Mouse (Mus musculus) left cerebral cortex, postnatal 14 days (tissue): ENCODE measurements around the gene Gm20388. TPM values are rescaled to one million over a fixed set of nuclear protein-coding genes. Genes with fewer than 3 reads are reported as not detected.

ENCODE experiments used
- DNase-seq, 2 experiments: peaks; one replicate each; pipeline ENCODE4 v3.0.0; 2021 to 2022; ENCODE audit warnings: low spot score in 2 of 2, mixed read lengths in 1 of 2
- intact Hi-C: fragments of 180-260 bp; cut with DNase I; formaldehyde crosslinking; loops from one replicate; pipeline ENCODE4 v1.15.1; 2025
- total RNA-seq, 2 experiments: library from RNA; stranded (reverse); gene quantifications; 2 replicates each; pipeline ENCODE4 v1.2.3; 2021

The Gm20388 gene
- total RNA-seq, 2 experiments from 2014 or later, result 2.8 to 7.3 TPM

GRCm38 (mm10) chr8:122761109-122761508, 2850.5 kb downstream of the Gm20388 start:
- DNase-seq, result no peak
- intact Hi-C loops, result no loop called here

DNA sequence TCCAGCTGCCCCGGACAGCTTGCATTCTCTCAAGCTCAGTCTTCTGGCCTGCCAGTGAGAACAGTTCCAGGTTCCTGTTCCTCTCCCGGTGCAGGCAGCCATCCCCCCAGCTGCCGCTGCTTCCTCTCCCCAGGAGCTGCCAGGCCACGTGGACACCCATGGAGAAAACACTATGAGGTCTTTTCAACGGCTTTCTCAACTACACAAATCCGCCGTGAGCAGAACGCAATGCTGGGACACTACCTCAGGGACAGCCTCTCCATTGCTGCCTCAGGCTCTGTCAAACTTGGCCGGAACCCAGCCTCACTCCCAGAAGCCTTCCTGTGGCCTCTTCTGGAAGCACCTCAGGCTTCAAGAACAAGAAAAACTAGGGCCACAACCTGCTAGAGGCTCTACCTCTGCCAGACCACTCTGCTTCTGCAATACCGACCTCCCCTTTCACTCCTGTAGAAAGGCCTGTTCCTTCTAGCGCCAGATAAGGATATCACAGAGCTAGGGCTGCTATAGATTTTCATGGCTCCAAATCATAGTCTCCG, 2852.2 kb downstream of the Gm20388 start:
- DNase-seq, result no peak
- intact Hi-C loops, result no loop called here

GRCm38 (mm10) chr8:122763267-122763738, 2852.7 kb downstream of the Gm20388 start:
- no peak for DNase-seq
- intact Hi-C loops, result no loop called here

- intact Hi-C loops, result no loop called here
- no peak for DNase-seq
Observed at GRCm38 (mm10) chr8:122764790-122765474, 2854.3 kb downstream of the Gm20388 start.

DNA sequence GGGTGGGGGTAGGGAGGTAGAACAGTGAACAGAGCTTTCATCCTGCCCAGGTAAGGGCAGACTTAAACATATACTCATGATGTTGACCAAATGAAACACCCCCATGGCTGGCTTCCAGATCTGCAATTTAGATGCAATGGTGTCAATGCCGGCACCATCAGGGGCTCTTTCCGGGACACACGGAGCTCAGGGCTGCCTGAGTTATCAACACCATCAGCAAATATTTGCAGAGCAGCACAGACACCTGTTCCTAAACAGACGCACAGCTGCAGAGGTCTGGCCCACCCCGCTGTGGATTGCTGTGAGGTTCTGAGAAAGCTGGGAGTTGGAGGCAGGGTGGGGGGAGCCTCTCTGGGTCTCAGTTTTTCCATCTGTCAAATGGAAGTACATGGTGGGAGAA, 2855.5 kb downstream of the Gm20388 start:
- DNase-seq, result no peak
- intact Hi-C loops, result no loop called here

GRCm38 (mm10) chr8:122766647-122767200, 2856.1 kb downstream of the Gm20388 start:
- no peak for DNase-seq
- intact Hi-C loops, result no loop called here

DNA sequence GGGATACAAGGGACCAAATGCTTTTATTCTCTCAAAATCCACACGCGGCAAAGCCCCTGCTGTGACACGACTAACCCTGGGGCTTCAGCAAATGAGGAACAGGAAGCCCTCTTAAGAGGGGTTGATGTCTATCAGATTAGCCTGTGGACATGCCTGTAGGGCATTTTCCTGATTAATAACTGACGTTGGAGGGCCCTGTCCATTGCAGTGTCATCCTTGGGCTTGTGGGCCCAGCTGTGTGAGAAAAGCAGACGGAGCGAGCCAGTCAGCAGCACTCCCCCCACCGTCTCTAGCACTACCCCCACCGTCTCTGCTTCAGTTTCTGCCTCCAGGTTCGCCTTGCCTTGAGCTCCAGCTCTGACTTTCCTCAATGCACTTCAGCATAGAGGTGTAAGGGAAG, 2856.6 kb downstream of the Gm20388 start:
- DNase-seq, result no peak
- intact Hi-C loops, result no loop called here

DNA sequence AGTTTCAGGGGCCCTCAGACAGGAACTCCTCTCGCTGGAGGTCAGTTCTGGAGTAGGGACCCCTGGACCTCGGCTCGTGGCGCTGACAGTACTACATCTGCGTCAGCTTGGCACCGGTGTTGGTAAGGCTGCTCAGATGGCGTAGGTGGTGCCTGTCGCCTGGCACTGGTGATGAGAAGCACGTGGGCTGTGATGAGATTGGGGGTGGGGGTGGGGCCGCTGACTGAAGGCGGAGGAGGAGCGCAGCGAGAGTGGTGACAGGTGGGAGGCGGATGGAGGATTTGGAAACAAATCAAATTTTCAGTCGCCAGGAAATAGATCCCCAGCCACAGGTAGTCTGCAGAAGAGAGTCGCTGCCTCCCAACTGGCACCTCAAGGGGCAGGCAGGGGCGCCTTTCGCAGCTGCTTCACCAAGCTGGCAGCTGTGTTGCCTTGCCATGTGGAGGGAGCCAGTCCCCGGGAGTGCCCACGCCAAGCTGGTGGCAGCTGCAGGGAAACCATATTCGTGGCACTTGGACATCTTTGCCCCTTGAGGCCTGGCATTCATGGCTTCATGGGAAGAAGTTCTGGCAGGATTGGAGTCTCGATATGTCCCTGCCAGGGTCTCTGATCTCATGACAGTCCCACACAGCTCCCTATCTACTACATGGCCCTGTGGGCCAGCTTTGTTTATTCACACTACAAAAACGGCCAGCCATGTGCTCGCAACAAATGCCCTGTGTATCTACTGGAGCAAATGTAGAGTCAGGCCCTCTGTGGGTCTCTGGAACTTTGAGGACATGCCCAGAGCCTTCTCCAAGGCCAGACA, 2858.8 kb downstream of the Gm20388 start:
- intact Hi-C loops, result no loop called here
- DNase-seq, result peak; percentile 69 to 81

GRCm38 (mm10) chr8:122772431-122773060, 2861.9 kb downstream of the Gm20388 start:
- DNase-seq, result no peak
- intact Hi-C loops, result no loop called here

DNA sequence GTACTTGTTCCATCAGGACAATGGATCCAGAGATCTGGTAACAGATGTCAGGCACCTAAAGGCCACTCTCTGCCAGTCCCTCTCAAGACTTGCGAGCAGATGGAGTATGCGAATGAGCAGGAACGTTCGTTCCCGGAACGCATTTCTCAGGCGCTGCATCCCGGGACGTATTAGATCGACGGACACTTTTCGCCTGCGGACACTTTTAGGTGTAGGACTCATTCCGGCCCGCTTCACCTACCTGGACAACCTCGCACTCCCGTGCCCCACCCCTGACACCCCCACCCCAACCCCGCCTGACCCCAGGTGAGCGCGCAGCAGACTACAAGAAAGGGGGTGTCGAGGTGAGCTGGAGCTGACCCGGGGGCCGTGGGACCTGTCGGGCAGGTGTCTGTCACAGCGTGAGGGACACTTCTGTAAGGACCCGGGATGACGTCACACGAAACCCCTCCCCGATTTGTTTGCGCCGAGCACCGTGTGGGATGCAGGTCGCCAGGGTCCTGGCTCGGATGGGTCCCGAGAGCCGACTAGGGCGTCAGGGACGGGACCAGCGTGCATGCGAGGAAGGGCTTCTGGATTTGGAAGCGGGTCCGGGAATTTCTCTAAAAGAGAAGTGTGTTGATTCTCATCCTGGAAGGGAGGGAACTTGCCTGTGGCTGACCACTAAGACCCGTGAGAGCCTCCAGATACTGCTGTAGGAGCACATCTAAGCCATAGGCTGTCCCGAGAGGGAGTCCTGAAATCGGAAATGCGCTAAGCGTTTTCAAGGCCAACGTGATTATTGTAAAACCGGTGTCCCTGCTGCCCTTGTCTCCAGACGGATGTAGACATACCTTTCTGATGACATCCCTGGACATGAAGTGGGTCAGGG, 2864.9 kb downstream of the Gm20388 start, which contains the start of gene Acsf3:
TSS of gene Acsf3 (plus strand) at position 202 of the 871 bp plus-strand sequence.
- intact Hi-C loops, result loop anchor here (5.0 kb wide), 1 partner anchor 98 kb away; no protein-coding TSS in a partner anchor
- DNase-seq, result peak; percentile 69 to 78

DNA sequence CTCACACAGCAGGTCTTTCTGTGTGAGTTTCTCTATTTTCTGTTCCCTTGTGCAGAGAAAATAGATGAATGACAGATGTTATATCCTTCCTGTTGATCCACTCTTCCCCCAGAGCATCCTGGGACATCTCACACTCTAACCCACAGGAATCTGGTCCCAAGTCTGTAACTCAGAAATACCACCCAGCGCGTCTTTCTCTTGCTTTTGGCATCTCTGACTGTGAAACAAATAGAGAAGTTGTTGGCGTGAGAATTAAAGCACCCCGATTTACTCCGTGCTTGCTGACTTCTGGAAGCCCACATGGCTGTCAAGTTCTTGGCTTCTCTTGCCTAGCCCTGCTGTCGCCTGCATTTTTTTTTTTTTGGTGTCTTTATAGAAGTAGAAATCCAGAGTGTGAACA, 2867.1 kb downstream of the Gm20388 start:
- DNase-seq, result no peak
- intact Hi-C loops, result loop anchor here (5.0 kb wide), 1 partner anchor 100 kb away; no protein-coding TSS in a partner anchor

DNA sequence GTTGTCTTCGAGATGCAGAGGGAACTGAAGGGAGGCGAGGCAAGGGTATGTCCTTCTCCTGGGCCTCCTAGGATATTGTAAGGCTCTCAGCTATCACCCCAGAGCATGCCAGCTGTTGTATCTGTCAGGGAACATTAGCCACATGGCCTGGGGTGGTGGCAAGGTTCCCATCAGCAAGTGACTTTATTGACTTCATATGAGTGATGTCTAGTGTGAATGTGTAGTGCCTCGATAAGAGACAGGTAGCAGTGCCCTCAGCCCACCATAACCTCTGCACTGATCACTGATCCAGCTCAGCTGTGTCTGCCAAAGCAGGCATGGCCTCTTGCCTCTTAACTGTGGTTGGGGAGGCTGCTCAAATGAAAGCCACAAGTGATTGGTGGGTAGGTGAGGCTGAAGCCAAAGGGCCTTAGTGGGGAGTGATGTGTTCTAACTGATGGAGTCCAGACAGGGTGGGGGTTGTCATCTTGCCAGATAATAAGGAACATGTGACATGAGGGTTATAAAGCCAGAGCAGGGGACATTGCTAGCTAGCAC, 2868.1 kb downstream of the Gm20388 start:
- intact Hi-C loops, result loop anchor here (5.0 kb wide), 1 partner anchor 101 kb away; no protein-coding TSS in a partner anchor
- no peak for DNase-seq

DNA sequence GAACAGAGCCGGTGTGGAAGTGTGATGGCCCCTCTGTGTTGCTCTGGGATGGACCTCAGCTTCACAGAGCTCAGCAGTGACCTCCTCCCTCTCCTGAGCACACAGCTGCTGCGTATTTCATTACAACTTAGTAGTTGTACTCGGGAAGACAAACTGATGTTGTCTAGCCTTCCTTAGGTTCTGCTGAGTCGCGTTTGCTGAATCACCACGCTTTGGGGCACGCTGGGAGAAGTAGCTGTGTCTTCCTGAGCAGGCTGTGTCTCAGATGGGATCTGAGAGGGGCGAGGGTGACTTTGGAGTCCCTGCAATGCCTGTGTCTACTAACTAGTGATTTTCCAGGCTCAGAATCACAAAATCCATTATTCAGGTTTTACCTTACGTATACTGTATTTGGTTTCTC, 2868.6 kb downstream of the Gm20388 start:
- no peak for DNase-seq
- intact Hi-C loops, result loop anchor here (5.0 kb wide), 1 partner anchor 102 kb away; no protein-coding TSS in a partner anchor

DNA sequence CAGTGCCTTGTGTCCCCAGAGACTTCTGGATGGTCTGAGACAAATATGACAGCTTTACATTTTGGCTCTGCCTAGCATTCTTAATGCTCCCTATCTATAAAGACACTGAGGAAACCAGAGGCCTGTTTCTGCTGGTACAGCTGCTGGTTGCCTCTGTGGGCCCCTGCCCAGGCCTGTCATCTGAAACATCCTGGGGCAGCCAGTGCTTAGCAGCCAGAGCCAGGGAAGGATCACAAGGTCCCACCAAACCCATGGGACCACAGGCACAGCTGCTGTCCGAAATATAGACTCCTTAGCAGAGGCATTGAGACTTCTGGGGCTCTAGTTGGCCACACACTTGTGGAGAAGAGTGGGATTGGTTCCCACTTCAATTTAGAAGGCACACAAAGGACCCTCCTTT, 2874.1 kb downstream of the Gm20388 start:
- DNase-seq, result no peak
- intact Hi-C loops, result no loop called here

DNA sequence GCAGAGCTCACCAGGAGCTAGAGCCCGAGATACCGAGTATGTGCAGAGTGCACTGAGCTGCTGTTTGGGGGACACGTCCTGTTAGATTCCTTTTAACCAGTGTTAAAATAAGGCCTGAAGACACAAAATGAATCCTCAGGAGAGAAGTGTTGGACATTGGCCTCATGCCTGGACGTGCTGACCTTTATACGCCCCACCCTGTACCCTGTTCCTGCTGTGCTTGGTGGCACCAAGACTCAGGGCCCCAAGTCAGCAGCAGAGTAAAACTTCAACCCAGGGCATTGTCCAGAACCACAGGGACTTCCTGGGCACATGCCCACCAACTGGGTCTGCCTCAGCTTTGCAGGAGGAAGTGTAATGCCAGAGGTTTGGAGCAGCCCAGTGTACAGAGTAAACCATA, 2879.2 kb downstream of the Gm20388 start:
- no peak for DNase-seq
- intact Hi-C loops, result no loop called here

DNA sequence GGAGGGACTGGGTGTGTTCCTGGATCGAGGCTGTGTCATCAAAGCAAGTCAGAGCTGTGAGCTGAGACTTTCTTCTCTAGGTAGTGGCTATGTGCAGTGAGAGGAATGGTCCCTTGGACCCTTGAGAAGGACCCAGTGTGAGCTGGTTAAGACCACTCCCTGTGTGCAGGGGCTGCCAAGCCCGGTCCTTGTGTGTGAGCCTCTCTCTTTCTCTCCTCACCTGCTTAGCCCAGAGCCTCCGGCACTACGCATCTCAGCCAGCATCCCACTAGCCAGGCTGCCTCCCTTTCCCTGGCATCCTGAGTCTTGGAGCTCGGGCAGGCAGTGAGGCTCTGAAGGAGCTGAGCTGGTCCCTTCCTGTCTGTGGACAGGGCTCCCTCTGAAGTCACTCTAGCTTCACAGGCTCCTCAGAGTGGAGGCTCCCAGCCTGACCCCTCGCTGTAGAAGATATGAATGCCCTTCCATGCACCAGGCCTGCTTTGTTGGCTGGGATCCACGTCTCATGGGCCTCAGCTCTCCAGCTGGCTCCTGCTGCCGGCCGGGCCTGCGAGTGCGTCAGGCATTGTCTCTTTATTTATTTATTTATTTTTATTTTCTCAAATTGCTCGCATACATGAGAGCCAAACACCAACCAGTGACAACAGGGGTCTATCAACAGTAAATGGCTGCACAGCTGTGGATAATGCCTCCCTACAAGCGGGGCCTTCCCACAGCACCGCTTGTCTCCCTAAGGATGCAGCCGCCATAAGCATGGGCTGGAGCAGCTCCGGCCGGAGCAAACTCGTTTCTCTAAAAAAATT, 2882.9 kb downstream of the Gm20388 start:
- intact Hi-C loops, result no loop called here
- DNase-seq, result no peak

DNA sequence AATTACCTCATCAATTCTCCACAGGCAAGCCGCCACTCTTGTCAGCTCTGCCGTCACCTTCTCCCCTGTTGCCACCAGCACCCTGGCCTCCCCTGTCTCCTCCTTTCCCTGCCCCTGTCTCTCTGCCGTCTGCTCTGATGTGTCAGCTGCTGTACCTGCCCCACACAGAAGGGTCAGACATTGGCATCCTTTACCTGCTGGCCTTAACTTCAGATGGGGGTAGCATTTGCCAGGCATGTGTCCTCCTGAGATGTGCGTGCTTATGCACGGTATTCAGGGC, 2883.5 kb downstream of the Gm20388 start:
- no peak for DNase-seq
- intact Hi-C loops, result no loop called here
